Mouse (Mus musculus) bone marrow, adult 2 months (tissue): ENCODE data around the gene Agap2. TPM values are rescaled to one million over a fixed set of nuclear protein-coding genes. Genes with fewer than 3 reads are reported as not detected.
"Not testable (repeated sequence)": the region's sequence is repeated elsewhere in the genome, so short reads cannot be mapped to it uniquely, and the experiment has no call there.

Experiments used
- H3K27ac ChIP-seq: fragments of 200-500 bp; 2 replicates; pipeline ENCODE4 v1.5.1; 2012; ENCODE audit warnings: low read depth, mild to moderate bottlenecking, control low read depth, inconsistent platforms, low read length; ENCODE audit not compliant: control insufficient read depth, poor library complexity, insufficient read depth
- H3K4me1 ChIP-seq: fragments of 200-500 bp; 2 replicates; pipeline ENCODE4 v1.6.1; 2011; ENCODE audit warnings: low read length; ENCODE audit not compliant: control insufficient read depth, insufficient read depth
- H3K4me3 ChIP-seq: fragments of 200-500 bp; replicated peaks from 2 replicates; pipeline ENCODE3; 2011; ENCODE audit warnings: mild to moderate bottlenecking, low read depth, low read length, control low read depth; ENCODE audit not compliant: control insufficient read depth
- CTCF ChIP-seq: fragments of 200-500 bp; IDR thresholded peaks from 2 replicates; pipeline ENCODE4 v1.5.1; 2011; ENCODE audit warnings: low read length, control low read depth; ENCODE audit not compliant: control insufficient read depth, insufficient read depth
- POLR2A ChIP-seq: fragments of 200-500 bp; IDR thresholded peaks from 2 replicates; pipeline ENCODE4 v1.6.1; 2011; ENCODE audit warnings: low read depth, mild to moderate bottlenecking, control low read depth, low read length, borderline replicate concordance; ENCODE audit not compliant: control insufficient read depth
- WGBS: fragments of 180-500 bp; shearing (Covaris S2); methylation state at CpG from one replicate; pipeline ENCODE4 v1.1.7; 2018; 5-methylcytosine and 5-hydroxymethylcytosine counted together
- polyA plus RNA-seq: library from polyadenylated mRNA; stranded (reverse); fragments of >200 nt; gene quantifications from 2 replicates; pipeline ENCODE4 v1.2.4, GENCODE M21; 2011; ENCODE audit warnings: low replicate concordance; ENCODE audit not compliant: missing spikeins, insufficient read depth, insufficient read length

Gene Agap2
- polyA plus RNA-seq, 1 experiment, result 27.3 TPM

- 16% methylated on average over 5 of the region's 5 CpGs for WGBS
- H3K4me1 ChIP-seq, result peaks cover 5% of the 10 kb centered on the region; the same call in 1 of the 2 replicates
- no peak overlapping the region; the same call in 1 of the 2 replicates for H3K27ac ChIP-seq
- no peak for TF ChIP-seq CTCF
- no peak for TF ChIP-seq POLR2A
- H3K4me3 ChIP-seq, result no peak overlapping the region
Observed at GRCm38 (mm10) chr10:127126579-127126978, 51.5 kb downstream of the Agap2 start.

- H3K4me1 ChIP-seq, result peaks cover 5% of the 10 kb centered on the region; the same call in 1 of the 2 replicates
- H3K4me3 ChIP-seq, result no peak overlapping the region
- no peak overlapping the region for H3K27ac ChIP-seq
- 51% methylated on average over 7 of the region's 7 CpGs for WGBS
- TF ChIP-seq POLR2A, result no peak
- TF ChIP-seq CTCF, result no peak
Observed at GRCm38 (mm10) chr10:127127711-127128279, 52.7 kb downstream of the Agap2 start.

- Histone ChIP-seq H3K27ac (no peak overlapping the region), H3K4me3 (no peak overlapping the region), H3K4me1 (peaks cover 4% of the 10 kb centered on the region; the same call in 1 of the 2 replicates)
- no peak for TF ChIP-seq POLR2A
- WGBS, result 11% methylated on average over 4 of the region's 4 CpGs
Observed at GRCm38 (mm10) chr10:127129431-127129830, 54.3 kb downstream of the Agap2 start.

DNA sequence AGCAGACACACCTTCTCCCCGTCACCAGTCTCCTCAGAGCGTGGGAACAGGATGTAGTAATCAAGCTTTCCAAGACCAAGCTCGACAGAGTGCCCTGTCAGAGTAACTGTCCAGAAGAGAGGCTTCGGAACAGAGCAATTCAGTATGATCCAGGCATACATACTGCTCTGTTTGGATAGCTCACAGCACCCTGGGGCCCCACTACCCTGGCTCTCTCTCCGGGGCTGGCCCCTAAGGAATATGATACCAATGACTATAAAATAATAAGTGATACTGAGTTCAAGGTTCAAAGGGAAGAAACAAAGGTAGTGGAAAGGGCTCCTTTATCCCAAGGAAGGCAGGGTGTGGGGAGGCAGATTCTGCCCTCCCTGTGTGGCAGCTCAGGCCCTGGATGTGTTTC lies 57.4 kb downstream of the Agap2 start:
- no peak overlapping the region for H3K4me3 ChIP-seq
- 75% methylated on average over 5 of the region's 5 CpGs for WGBS
- peaks cover 6% of the 10 kb centered on the region; the same call in 1 of the 2 replicates for H3K4me1 ChIP-seq
- H3K27ac ChIP-seq, result no peak overlapping the region
- no peak for TF ChIP-seq POLR2A
- no peak for TF ChIP-seq CTCF

GRCm38 (mm10) chr10:127134394-127135035 lies 59.4 kb downstream of the Agap2 start:
- H3K4me1 ChIP-seq, H3K27ac ChIP-seq, H3K4me3 ChIP-seq: not testable (repeated sequence)
- WGBS, result 64% methylated on average over 3 of the region's 3 CpGs

DNA sequence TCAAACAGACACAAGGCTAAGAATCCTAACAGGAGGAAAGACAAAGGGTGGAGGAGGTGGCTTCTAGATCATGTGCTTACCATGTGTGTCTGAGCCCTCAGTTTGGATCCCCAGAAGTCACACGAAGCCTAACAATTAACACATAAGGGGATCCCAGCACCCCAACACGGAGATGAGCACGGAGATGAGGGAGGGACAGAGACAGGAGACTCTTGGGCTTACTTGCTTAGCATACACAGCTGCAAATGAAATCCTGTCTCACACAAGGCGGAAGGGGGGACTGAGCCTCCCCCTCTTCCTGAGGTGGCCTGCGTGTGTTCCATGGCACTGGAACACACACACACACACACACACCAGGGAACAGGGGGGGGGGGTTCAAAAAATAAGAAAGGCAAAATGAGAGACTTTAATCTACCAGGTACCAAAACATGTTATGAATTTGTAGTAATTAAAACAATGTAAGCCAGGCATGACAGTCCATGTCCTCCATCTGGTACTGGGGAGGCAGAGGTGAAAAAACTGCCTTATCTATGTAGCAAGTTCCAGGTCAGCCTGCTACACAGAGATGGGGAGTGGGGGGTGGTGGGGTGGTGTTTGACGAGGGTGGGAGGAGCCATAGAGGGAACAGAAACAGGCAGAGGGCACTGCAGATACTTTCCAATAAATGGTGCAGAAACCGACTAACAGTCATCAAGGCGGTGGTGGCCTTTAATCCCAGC lies 60.2 kb downstream of the Agap2 start:
- WGBS, result 5% methylated on average over 8 of the region's 8 CpGs
- peaks cover 6% of the 10 kb centered on the region; the same call in 1 of the 2 replicates for H3K4me1 ChIP-seq
- TF ChIP-seq CTCF, result no peak
- no peak for TF ChIP-seq POLR2A
- H3K27ac ChIP-seq, result peak overlapping the region; percentile 94
- H3K4me3 ChIP-seq, result no peak overlapping the region

DNA sequence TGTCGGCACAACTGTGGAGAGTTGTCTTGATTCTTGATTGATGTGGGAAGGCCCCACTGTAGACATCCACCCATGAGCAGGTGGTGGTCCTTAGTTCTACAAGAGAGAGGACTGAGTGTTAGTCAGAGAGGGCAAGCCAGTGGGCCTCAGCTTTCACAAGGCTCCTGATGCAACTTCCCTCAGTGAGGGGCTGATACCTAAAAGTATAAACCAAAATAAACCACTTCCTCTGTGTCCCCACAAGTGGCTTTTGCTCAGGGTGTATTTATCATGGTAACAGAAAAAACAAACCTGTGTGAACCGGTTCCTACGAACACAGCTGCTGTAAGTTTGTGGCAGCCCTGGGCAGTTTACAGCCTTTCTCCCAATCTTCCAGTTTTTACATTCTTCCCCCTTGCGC lies 61.4 kb downstream of the Agap2 start:
- H3K4me1 ChIP-seq, result peaks cover 7% of the 10 kb centered on the region; the same call in 1 of the 2 replicates
- peak overlapping the region; percentile 94 for H3K27ac ChIP-seq
- no peak for TF ChIP-seq POLR2A
- TF ChIP-seq CTCF, result no peak
- 10% methylated on average over 4 of the region's 4 CpGs for WGBS
- H3K4me3 ChIP-seq, result no peak overlapping the region

- H3K4me3 ChIP-seq, result no peak overlapping the region
- peaks cover 10% of the 10 kb centered on the region for H3K4me1 ChIP-seq
- WGBS, result 69% methylated on average over 3 of the region's 3 CpGs
- TF ChIP-seq POLR2A, result no peak
- peak overlapping the region; percentile 2; the same call in 1 of the 2 replicates for H3K27ac ChIP-seq
Observed at GRCm38 (mm10) chr10:127137896-127138295, 62.8 kb downstream of the Agap2 start.
